Mouse (Mus musculus) bone marrow, adult 2 months (tissue): ENCODE measurements around the gene Sh3rf1.

Source experiments
- CTCF ChIP-seq: fragments of 200-500 bp; IDR thresholded peaks from 2 replicates; pipeline ENCODE4 v1.5.1; 2011; ENCODE audit warnings: low read length, control low read depth; ENCODE audit not compliant: control insufficient read depth, insufficient read depth
- POLR2A ChIP-seq: fragments of 200-500 bp; IDR thresholded peaks from 2 replicates; pipeline ENCODE4 v1.6.1; 2011; ENCODE audit warnings: low read depth, mild to moderate bottlenecking, control low read depth, low read length, borderline replicate concordance; ENCODE audit not compliant: control insufficient read depth

GRCm38 (mm10) chr8:61397755-61398154, 174.1 kb downstream of the Sh3rf1 start:
- TF ChIP-seq CTCF (no peak), POLR2A (no peak)
